Mouse (Mus musculus): ENCODE measurements around the gene Ankmy1. TPM values are rescaled to one million over a fixed set of nuclear protein-coding genes. Genes with fewer than 3 reads are reported as not detected.
A peak's percentile ranks its signal among the peaks of the same experiment; 100 is the strongest.

The Ankmy1 gene
- total and polyA plus RNA-seq, 3 experiments: 0.07 to 0.13 TPM; not detected in 1

- H3K9me3 ChIP-seq (replicated peaks; ENCODE audit: low read length): no peaks in the 10 kb centered on the region
- H3K4me2 ChIP-seq (ENCODE audit: insufficient read depth, low read depth, poor library complexity, severe bottlenecking): no peak overlapping the region
- DNase-seq (ENCODE audit: extremely low read depth): peak; percentile 76
- dilution Hi-C loops (cut with MboI; ENCODE audit: extremely low pct_ligation_motif_present, extremely low pct_unique_long_range_greater_than_20kb, low sequenced_read_pairs) (no loop called here), in situ Hi-C loops (cut with MboI; ENCODE audit: low pct_ligation_motif_present, low pct_unique_long_range_greater_than_20kb, low sequenced_read_pairs) (loop anchor here (5.0 kb wide), 1 partner anchor 53 kb away; no protein-coding TSS in a partner anchor)
- no peaks in the 10 kb centered on the region for H3K36me3 ChIP-seq (replicated peaks in 1 of 2; ENCODE audit: control insufficient read depth in 1 of 2, insufficient read depth in 1 of 2, low read length in 1 of 2)
- H3K4me1 ChIP-seq (ENCODE audit: control insufficient read depth in 1 of 2, insufficient read depth in 2 of 2): peaks cover 0 to 3% of the 10 kb centered on the region in 2 experiments; a peak in 2 of 4 replicates
- H3K9ac ChIP-seq (ENCODE audit: insufficient read depth, low read depth): no peak overlapping the region
- no peaks in the 10 kb centered on the region for H3K79me2 ChIP-seq (replicated peaks; ENCODE audit: control insufficient read depth, extremely low read depth, insufficient read depth, poor library complexity, severe bottlenecking)
- H3K27me3 ChIP-seq (replicated peaks): peaks cover 61% of the 10 kb centered on the region
- no peak overlapping the region for H3K27ac ChIP-seq (ENCODE audit: insufficient read depth, low read depth)
- TF ChIP-seq RAD21 (IDR thresholded peaks at IDR 0.05; ENCODE audit: low read depth, low read length) (peak; percentile 55), MAX (IDR thresholded peaks at IDR 0.05; ENCODE audit: low read length) (0 out of 2 replicates have a peak, but pooled peaks have one; percentile 23), NRF1 (IDR thresholded peaks at IDR 0.05; ENCODE audit: low read depth, low read length) (no peak), JUN (IDR thresholded peaks at IDR 0.05; ENCODE audit: insufficient read depth, low read depth, low read length) (no peak), JUND (conservative IDR thresholded peaks at IDR 0.05; ENCODE audit: low read depth, low read length) (no peak), IRF4 (IDR thresholded peaks at IDR 0.05; ENCODE audit: low read depth, low read length) (peak; percentile 17; the same call in 1 of the 2 replicates), SMC3 (IDR thresholded peaks at IDR 0.05; ENCODE audit: low read depth, low read length) (peak; percentile 80), CHD1 (IDR thresholded peaks at IDR 0.05; ENCODE audit: low read depth, low read length) (no peak), NELFE (IDR thresholded peaks at IDR 0.05; ENCODE audit: low read depth, low read length) (peak; percentile 29; the same call in 1 of the 2 replicates), KAT2A (IDR thresholded peaks at IDR 0.05; ENCODE audit: insufficient replicate concordance, low read length) (no peak), CTCF (conservative IDR thresholded peaks at IDR 0.05 in 1 of 2, IDR thresholded peaks at IDR 0.05 in 1 of 2; ENCODE audit: low read depth in 2 of 2, low read length in 2 of 2) (peak; percentile 84 to 87), MXI1 (IDR thresholded peaks at IDR 0.05; ENCODE audit: low read depth, low read length) (no peak)
- no peak overlapping the region for H3K4me3 ChIP-seq (replicated peaks in 1 of 3; ENCODE audit: low read depth in 2 of 3, low read length in 2 of 3, poor library complexity in 1 of 3)
Measured at GRCm38 (mm10) chr1:92895089-92895488, 7.6 kb downstream of the Ankmy1 start.

DNA sequence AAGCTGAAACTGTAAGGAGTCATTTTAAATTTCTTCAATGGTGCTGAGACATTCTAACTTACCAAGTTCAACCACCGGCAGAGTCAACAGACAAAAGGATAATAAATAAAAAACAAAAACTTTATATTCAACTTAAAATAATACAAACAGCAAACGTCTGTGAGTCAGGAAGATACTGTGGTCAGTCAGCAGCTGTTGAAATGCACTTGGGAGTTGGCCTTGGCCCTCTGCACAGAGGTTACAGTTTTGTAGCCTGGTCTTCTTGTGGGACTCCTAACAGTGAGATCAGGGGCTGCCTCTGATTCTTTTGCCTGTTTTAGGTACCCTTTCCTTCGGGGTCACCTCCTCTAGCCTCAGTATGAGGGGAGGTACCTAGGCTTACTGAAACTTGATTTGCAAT lies 8.8 kb downstream of the Ankmy1 start:
- in situ Hi-C loops (cut with MboI; ENCODE audit: low pct_ligation_motif_present, low pct_unique_long_range_greater_than_20kb, low sequenced_read_pairs): no loop called here
- no peak for DNase-seq (ENCODE audit: extremely low read depth)
- no peak overlapping the region for H3K4me3 ChIP-seq (replicated peaks in 1 of 3; ENCODE audit: low read depth in 2 of 3, low read length in 2 of 3, poor library complexity in 1 of 3)
- no peak overlapping the region for H3K4me2 ChIP-seq (ENCODE audit: insufficient read depth, low read depth, poor library complexity, severe bottlenecking)
- H3K9ac ChIP-seq (ENCODE audit: insufficient read depth, low read depth): no peak overlapping the region
- no peaks in the 10 kb centered on the region for H3K79me2 ChIP-seq (replicated peaks; ENCODE audit: control insufficient read depth, extremely low read depth, insufficient read depth, poor library complexity, severe bottlenecking)
- no peaks in the 10 kb centered on the region for H3K4me1 ChIP-seq (ENCODE audit: control insufficient read depth in 1 of 2, insufficient read depth in 2 of 2)
- no peaks in the 10 kb centered on the region for H3K36me3 ChIP-seq (replicated peaks in 1 of 2; ENCODE audit: control insufficient read depth in 1 of 2, insufficient read depth in 1 of 2, low read length in 1 of 2)
- TF ChIP-seq MAX (IDR thresholded peaks at IDR 0.05; ENCODE audit: low read length): no peak
- TF ChIP-seq E2F4 (IDR thresholded peaks at IDR 0.05; ENCODE audit: insufficient replicate concordance, low read depth, low read length): no peak
- no peak for TF ChIP-seq SIN3A (IDR thresholded peaks at IDR 0.05; ENCODE audit: low read length)
- TF ChIP-seq ELF1 (IDR thresholded peaks at IDR 0.05; ENCODE audit: low read depth, low read length): no peak
- no peak for TF ChIP-seq CHD1 (IDR thresholded peaks at IDR 0.05; ENCODE audit: low read depth, low read length)
- TF ChIP-seq POLR2A (IDR thresholded peaks at IDR 0.05; ENCODE audit: low read depth, low read length): no peak
- no peak for TF ChIP-seq MAZ (IDR thresholded peaks at IDR 0.05; ENCODE audit: low read depth, low read length)
- no peak for TF ChIP-seq CHD2 (IDR thresholded peaks at IDR 0.05; ENCODE audit: low read length)
- no peaks in the 10 kb centered on the region for H3K9me3 ChIP-seq (replicated peaks; ENCODE audit: low read length)
- dilution Hi-C loops (cut with MboI; ENCODE audit: extremely low pct_ligation_motif_present, extremely low pct_unique_long_range_greater_than_20kb, low sequenced_read_pairs): no loop called here
- no peak overlapping the region for H3K27ac ChIP-seq (ENCODE audit: insufficient read depth, low read depth)
- H3K27me3 ChIP-seq (replicated peaks): peaks cover 61% of the 10 kb centered on the region
